Mouse (Mus musculus) liver, embryonic 15.5 days (tissue): ENCODE measurements around the gene Dnajc2. TPM values are rescaled to one million over a fixed set of nuclear protein-coding genes. Genes with fewer than 3 reads are reported as not detected.
A peak's percentile ranks its signal among the peaks of the same experiment; 100 is the strongest.

ENCODE experiments used
- ATAC-seq: fragments of 200-750 bp; cut with Nextera tagmentation; 2 replicates; pipeline ENCODE4 v1.8.0; 2017; ENCODE audit warnings: moderate number of reproducible peaks, mild to moderate bottlenecking, moderate library complexity; ENCODE audit not compliant: insufficient read depth
- H3K27ac ChIP-seq: fragments of 300-500 bp; sonication (generic); replicated peaks from 2 replicates; pipeline ENCODE4 v1.5.1; 2015; ENCODE audit warnings: mild to moderate bottlenecking, inconsistent platforms
- H3K27me3 ChIP-seq: fragments of 300-500 bp; sonication (generic); 2 replicates; pipeline ENCODE4 v1.6.1; 2015; ENCODE audit warnings: mild to moderate bottlenecking, inconsistent platforms
- H3K36me3 ChIP-seq: fragments of 300-500 bp; sonication (generic); replicated peaks from 2 replicates; pipeline ENCODE4 v1.6.1; 2015; ENCODE audit warnings: moderate library complexity, mild to moderate bottlenecking, inconsistent platforms
- H3K4me1 ChIP-seq: fragments of 300-500 bp; sonication (generic); replicated peaks from 2 replicates; pipeline ENCODE4 v1.6.1; 2015; ENCODE audit warnings: inconsistent platforms
- H3K4me2 ChIP-seq: fragments of 300-500 bp; sonication (generic); 2 replicates; pipeline ENCODE4 v1.6.1; 2015; ENCODE audit warnings: moderate library complexity, mild to moderate bottlenecking, inconsistent platforms
- H3K4me3 ChIP-seq: fragments of 300-500 bp; sonication (generic); replicated peaks from 2 replicates; pipeline ENCODE4 v1.5.1; 2015; ENCODE audit warnings: mild to moderate bottlenecking, inconsistent platforms
- H3K9ac ChIP-seq: fragments of 300-500 bp; sonication (generic); 2 replicates; pipeline ENCODE4 v1.6.1; 2015; ENCODE audit warnings: moderate library complexity, mild to moderate bottlenecking, inconsistent platforms
- H3K9me3 ChIP-seq: fragments of 300-500 bp; sonication (generic); replicated peaks from 2 replicates; pipeline ENCODE4 v1.6.1; 2016; ENCODE audit warnings: inconsistent platforms
- WGBS: fragments of 180-500 bp; shearing (Covaris S2); methylation state at CpG from one replicate; pipeline ENCODE4 v1.1.7; 2015; ENCODE audit warnings: mixed read lengths; ENCODE audit not compliant: insufficient replicate concordance; 5-methylcytosine and 5-hydroxymethylcytosine counted together
- polyA plus RNA-seq: library from polyadenylated mRNA; unstranded; fragments of >200 nt; fragmentation: Nextera tagmentation; extraction: Ambion mirVana; gene quantifications from 2 replicates; pipeline ENCODE4 v1.2.1, GENCODE M21; 2015

Gene Dnajc2
- polyA plus RNA-seq, 1 experiment from 2014 or later: 23.3 TPM

DNA sequence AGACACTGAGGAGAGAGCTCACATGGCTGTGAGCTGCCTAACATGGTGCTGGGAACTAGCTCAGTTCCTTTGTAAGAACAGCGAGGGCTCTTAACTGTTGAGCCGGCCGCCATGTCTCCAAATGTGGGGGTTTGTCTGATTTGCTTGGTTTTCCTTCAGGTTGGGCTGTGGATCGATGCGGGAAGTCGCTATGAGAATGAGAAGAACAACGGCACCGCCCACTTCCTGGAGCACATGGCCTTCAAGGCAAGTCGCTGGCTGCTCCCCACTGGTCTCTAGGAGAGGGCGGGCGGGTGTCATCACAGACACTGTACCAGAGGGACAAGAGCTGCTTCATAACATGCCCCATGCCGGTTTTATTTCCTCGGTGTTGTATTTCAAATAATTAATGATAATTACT, 45.2 kb downstream of the Dnajc2 start:
- WGBS: 79% methylated on average over 13 of the region's 13 CpGs
- H3K4me2 ChIP-seq: no peak overlapping the region
- H3K9ac ChIP-seq: no peak overlapping the region
- peaks cover 54% of the 10 kb centered on the region for H3K36me3 ChIP-seq
- peaks cover 19% of the 10 kb centered on the region for H3K4me1 ChIP-seq
- no peak overlapping the region for H3K27ac ChIP-seq
- no peaks in the 10 kb centered on the region for H3K27me3 ChIP-seq
- no peak overlapping the region for H3K4me3 ChIP-seq
- no peaks in the 10 kb centered on the region for H3K9me3 ChIP-seq
- ATAC-seq: no peak

GRCm38 (mm10) chr5:21739120-21739519, 45.9 kb downstream of the Dnajc2 start:
- peaks cover 46% of the 10 kb centered on the region for H3K36me3 ChIP-seq
- no peaks in the 10 kb centered on the region for H3K9me3 ChIP-seq
- no peaks in the 10 kb centered on the region for H3K27me3 ChIP-seq
- no peak overlapping the region for H3K4me3 ChIP-seq
- peaks cover 20% of the 10 kb centered on the region for H3K4me1 ChIP-seq
- H3K27ac ChIP-seq: no peak overlapping the region
- H3K9ac ChIP-seq: no peak overlapping the region
- no peak for ATAC-seq
- 84% methylated on average over 11 of the region's 11 CpGs for WGBS
- no peak overlapping the region for H3K4me2 ChIP-seq

DNA sequence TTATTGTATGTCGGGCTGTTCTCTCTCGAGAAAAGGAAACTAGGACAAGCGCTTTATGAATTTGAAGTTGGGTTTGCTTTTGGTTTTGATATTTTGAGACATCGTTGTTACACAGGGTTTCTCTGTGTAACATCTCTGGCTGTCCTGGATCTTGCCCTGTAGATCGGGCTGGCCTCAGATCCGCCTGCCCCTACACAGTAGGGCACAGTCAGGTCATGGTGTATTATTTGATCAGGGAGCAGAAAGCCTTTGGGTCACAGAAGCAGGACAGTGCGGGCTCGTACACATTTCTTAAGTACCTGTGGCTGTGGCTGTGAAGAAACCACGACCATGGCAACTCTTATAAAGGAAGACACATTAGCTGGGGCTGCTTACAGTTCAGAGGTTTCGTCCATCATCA, 47.4 kb downstream of the Dnajc2 start:
- ATAC-seq: no peak
- 15% methylated on average over 10 of the region's 10 CpGs for WGBS
- no peaks in the 10 kb centered on the region for H3K9me3 ChIP-seq
- H3K4me3 ChIP-seq: peak overlapping the region; percentile 97
- peak overlapping the region; percentile 91 for H3K9ac ChIP-seq
- peaks cover 20% of the 10 kb centered on the region for H3K4me1 ChIP-seq
- H3K27ac ChIP-seq: peak overlapping the region; percentile 80; the same call in 1 of the 2 replicates
- peaks cover 31% of the 10 kb centered on the region for H3K36me3 ChIP-seq
- peak overlapping the region; percentile 81 for H3K4me2 ChIP-seq
- no peaks in the 10 kb centered on the region for H3K27me3 ChIP-seq

- Histone ChIP-seq H3K9ac (peak within 1 kb of the TSS; percentile 91), H3K36me3 (peaks cover 27% of the 10 kb centered on the region), H3K4me1 (peaks cover 20% of the 10 kb centered on the region), H3K4me2 (peak within 1 kb of the TSS; percentile 81), H3K4me3 (peak within 1 kb of the TSS; percentile 97), H3K27ac (peak within 1 kb of the TSS; percentile 80), H3K9me3 (no peaks in the 10 kb centered on the region), H3K27me3 (no peaks in the 10 kb centered on the region)
- WGBS: under 1% methylated on average over 42 of the region's 42 CpGs
- peak; percentile 79 for ATAC-seq
Observed at GRCm38 (mm10) chr5:21736956-21737585, 48.0 kb downstream of the Dnajc2 start, which contains the start of gene Pmpcb. Gene Pmpcb, plus strand, starts transcription at chr5:21737141.

DNA sequence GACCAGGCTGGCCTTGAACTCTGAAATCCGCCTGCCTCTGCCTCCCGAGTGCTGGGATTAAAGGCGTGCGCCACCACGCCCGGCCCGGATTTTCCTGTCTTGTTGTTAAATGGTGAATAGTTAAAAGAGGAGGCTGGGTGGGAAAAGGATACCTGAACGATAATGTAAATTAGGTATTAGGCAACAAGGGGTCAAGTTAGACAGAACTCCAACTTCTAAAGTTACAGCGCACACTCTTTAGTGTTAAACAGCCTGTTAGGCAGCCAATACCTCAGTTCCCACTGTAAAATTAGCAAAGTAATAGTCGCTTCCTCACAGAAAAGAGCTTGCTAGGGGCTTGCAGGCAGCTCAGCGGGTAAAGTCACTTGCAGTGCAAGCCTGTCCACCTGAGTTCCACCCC, 49.0 kb downstream of the Dnajc2 start:
- Histone ChIP-seq H3K9me3 (no peaks in the 10 kb centered on the region), H3K9ac (no peak overlapping the region), H3K4me1 (peaks cover 20% of the 10 kb centered on the region), H3K27me3 (no peaks in the 10 kb centered on the region), H3K36me3 (peaks cover 17% of the 10 kb centered on the region), H3K27ac (no peak overlapping the region), H3K4me3 (no peak overlapping the region), H3K4me2 (no peak overlapping the region)
- 67% methylated on average over 11 of the region's 11 CpGs for WGBS
- ATAC-seq: no peak

DNA sequence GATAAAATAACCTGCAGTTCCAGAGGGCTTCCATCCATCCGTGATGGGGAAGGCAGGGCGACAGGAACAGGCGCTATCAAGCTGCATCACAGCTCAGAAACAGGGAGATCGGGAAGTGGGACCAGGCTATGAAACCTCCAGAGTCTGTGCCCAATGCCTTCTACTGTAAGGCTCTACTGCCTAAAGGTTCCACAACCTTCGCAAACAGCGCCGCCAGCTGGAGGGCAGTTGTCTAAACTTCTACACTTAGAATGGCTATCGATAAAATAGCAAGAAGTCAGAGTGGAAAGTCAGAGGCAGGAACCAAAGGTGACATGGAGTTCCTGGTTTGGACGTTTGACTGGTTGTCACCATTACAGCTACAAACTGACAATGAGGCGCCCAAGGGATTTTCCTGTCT, 49.5 kb downstream of the Dnajc2 start:
- H3K27ac ChIP-seq: no peak overlapping the region
- peak overlapping the region; percentile 45 for H3K4me3 ChIP-seq
- H3K9ac ChIP-seq: no peak overlapping the region; the same call in 1 of the 2 replicates
- peaks cover 15% of the 10 kb centered on the region for H3K36me3 ChIP-seq
- H3K27me3 ChIP-seq: no peaks in the 10 kb centered on the region
- peaks cover 20% of the 10 kb centered on the region for H3K4me1 ChIP-seq
- peak; percentile 50 for ATAC-seq
- peak overlapping the region; percentile 56 for H3K4me2 ChIP-seq
- 11% methylated on average over 10 of the region's 10 CpGs for WGBS
- H3K9me3 ChIP-seq: no peaks in the 10 kb centered on the region

- Histone ChIP-seq H3K9ac (no peak overlapping the region; the same call in 1 of the 2 replicates), H3K4me1 (peaks cover 20% of the 10 kb centered on the region), H3K36me3 (peaks cover 11% of the 10 kb centered on the region), H3K4me3 (peak overlapping the region; percentile 45), H3K27ac (no peak overlapping the region), H3K4me2 (peak overlapping the region; percentile 56), H3K9me3 (no peaks in the 10 kb centered on the region), H3K27me3 (no peaks in the 10 kb centered on the region)
- 64% methylated on average over 20 of the region's 20 CpGs for WGBS
- no peak for ATAC-seq
Observed at GRCm38 (mm10) chr5:21735100-21735499, 50.0 kb downstream of the Dnajc2 start.

- no peak for ATAC-seq
- WGBS: 62% methylated on average over 8 of the region's 8 CpGs
- Histone ChIP-seq H3K27ac (no peak overlapping the region), H3K4me1 (peaks cover 14% of the 10 kb centered on the region), H3K4me3 (no peak overlapping the region), H3K9me3 (no peaks in the 10 kb centered on the region), H3K27me3 (no peaks in the 10 kb centered on the region), H3K9ac (no peak overlapping the region), H3K36me3 (no peaks in the 10 kb centered on the region), H3K4me2 (no peak overlapping the region)
Observed at GRCm38 (mm10) chr5:21732930-21733329, 52.1 kb downstream of the Dnajc2 start.

DNA sequence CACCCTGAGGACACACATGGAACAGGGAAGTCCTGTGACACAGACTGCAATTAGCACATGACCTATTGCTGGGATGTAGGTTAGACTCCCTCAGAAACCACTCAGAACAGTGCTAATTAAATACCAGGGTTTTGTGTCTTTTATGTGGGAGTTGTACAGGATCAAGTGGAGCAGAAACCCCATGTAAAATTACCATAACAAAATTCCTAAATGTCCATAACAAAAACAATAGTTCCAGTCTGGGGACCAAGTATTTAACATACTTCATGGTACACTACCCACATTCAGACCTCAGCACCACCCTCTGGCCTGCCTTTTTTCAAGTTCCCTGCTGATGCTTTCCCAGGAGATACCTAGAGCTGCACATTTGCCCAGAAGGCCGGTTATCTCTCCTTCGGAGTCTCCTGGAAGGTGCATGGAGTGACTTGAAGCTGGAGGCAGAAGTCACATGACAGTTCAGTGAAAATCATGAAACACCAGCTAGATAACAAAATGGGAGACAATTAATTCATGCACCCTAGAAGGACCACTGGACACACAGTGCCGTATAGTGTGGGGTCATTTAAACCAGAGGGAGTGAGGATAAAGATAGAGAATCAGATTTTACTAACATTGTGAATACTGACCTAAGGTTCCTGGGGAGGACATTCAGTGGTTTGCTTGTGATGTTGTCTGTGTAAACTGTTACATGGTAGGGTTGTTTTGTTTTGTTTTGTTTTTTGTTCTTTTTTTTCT, 52.7 kb downstream of the Dnajc2 start:
- H3K36me3 ChIP-seq: no peaks in the 10 kb centered on the region
- no peak overlapping the region for H3K27ac ChIP-seq
- no peak overlapping the region for H3K4me3 ChIP-seq
- H3K9me3 ChIP-seq: no peaks in the 10 kb centered on the region
- peaks cover 9% of the 10 kb centered on the region; the same call in 1 of the 2 replicates for H3K4me1 ChIP-seq
- WGBS: 69% methylated on average over 3 of the region's 3 CpGs
- H3K4me2 ChIP-seq: no peak overlapping the region
- H3K9ac ChIP-seq: no peak overlapping the region
- ATAC-seq: no peak
- H3K27me3 ChIP-seq: no peaks in the 10 kb centered on the region

- no peaks in the 10 kb centered on the region for H3K36me3 ChIP-seq
- 52% methylated on average over 5 of the region's 5 CpGs for WGBS
- no peaks in the 10 kb centered on the region for H3K9me3 ChIP-seq
- H3K4me2 ChIP-seq: no peak overlapping the region
- H3K4me1 ChIP-seq: no peaks in the 10 kb centered on the region
- H3K9ac ChIP-seq: no peak overlapping the region
- H3K27ac ChIP-seq: no peak overlapping the region
- ATAC-seq: no peak
- H3K4me3 ChIP-seq: no peak overlapping the region
- no peaks in the 10 kb centered on the region for H3K27me3 ChIP-seq
Observed at GRCm38 (mm10) chr5:21729107-21729506, 55.9 kb downstream of the Dnajc2 start.

GRCm38 (mm10) chr5:21724872-21725271, 60.2 kb downstream of the Dnajc2 start:
- 66% methylated on average over 7 of the region's 7 CpGs for WGBS
- H3K9ac ChIP-seq: no peak overlapping the region
- no peak overlapping the region for H3K4me2 ChIP-seq
- no peak overlapping the region for H3K4me3 ChIP-seq
- no peaks in the 10 kb centered on the region for H3K9me3 ChIP-seq
- H3K27me3 ChIP-seq: no peaks in the 10 kb centered on the region
- no peaks in the 10 kb centered on the region for H3K4me1 ChIP-seq
- no peak overlapping the region for H3K27ac ChIP-seq
- no peaks in the 10 kb centered on the region for H3K36me3 ChIP-seq
- no peak for ATAC-seq
